Mouse (Mus musculus) MEL (cell line): ENCODE data around the gene Srarp. TPM values are rescaled to one million over a fixed set of nuclear protein-coding genes. Genes with fewer than 3 reads are reported as not detected.

Source experiments
- DNase-seq: peaks from one replicate; pipeline ENCODE4 v3.0.0; 2011; ENCODE audit warnings: low read depth, low spot score
- H3K27ac ChIP-seq: 2 replicates; pipeline ENCODE4 v1.5.1; 2012; ENCODE audit warnings: low read depth, mild to moderate bottlenecking, control low read depth, low read length, moderate library complexity; ENCODE audit not compliant: control insufficient read depth
- H3K27me3 ChIP-seq, 2 experiments: fragments of 150-350 bp in 1 of 2; sonication (generic) in 1 of 2; 2 replicates each; pipeline ENCODE4 v1.6.1; 2012; ENCODE audit warnings: low read length in 2 of 2, mild to moderate bottlenecking in 2 of 2, improper control_type of control experiment in 1 of 2, moderate library complexity in 1 of 2; ENCODE audit not compliant: insufficient read depth in 2 of 2, control insufficient read depth in 1 of 2
- H3K36me3 ChIP-seq, 2 experiments: 2 replicates each; pipeline ENCODE4 v1.6.1; 2012 to 2014; ENCODE audit warnings: low read length in 2 of 2, improper control_type of control experiment in 1 of 2, inconsistent platforms in 1 of 2, mild to moderate bottlenecking in 1 of 2; ENCODE audit not compliant: insufficient read depth in 2 of 2, control insufficient read depth in 1 of 2
- H3K4me1 ChIP-seq, 2 experiments: fragments of 150-350 bp in 1 of 2; sonication (generic) in 1 of 2; 2 replicates each; pipeline ENCODE4 v1.6.1; 2012; ENCODE audit warnings: low read length in 2 of 2, improper control_type of control experiment in 1 of 2, mild to moderate bottlenecking in 1 of 2; ENCODE audit not compliant: insufficient read depth in 2 of 2, control insufficient read depth in 1 of 2
- H3K4me3 ChIP-seq, 2 experiments: fragments of 150-350 bp in 1 of 2; sonication (generic) in 1 of 2; 2 replicates each; pipeline ENCODE4 v1.5.1; 2012; ENCODE audit warnings: low read depth in 2 of 2, low read length in 2 of 2, mild to moderate bottlenecking in 2 of 2, moderate library complexity in 2 of 2, control low read depth in 1 of 2, improper control_type of control experiment in 1 of 2; ENCODE audit not compliant: control insufficient read depth in 1 of 2, insufficient read depth in 1 of 2
- H3K79me2 ChIP-seq: 2 replicates; pipeline ENCODE4 v1.6.1; 2012; ENCODE audit warnings: mild to moderate bottlenecking, low read length, moderate library complexity; ENCODE audit not compliant: control insufficient read depth, poor library complexity, insufficient read depth
- H3K9ac ChIP-seq: 2 replicates; pipeline ENCODE4 v1.6.1; 2012; ENCODE audit warnings: low read depth, mild to moderate bottlenecking, control low read depth, low read length, moderate library complexity; ENCODE audit not compliant: control insufficient read depth, poor library complexity, severe bottlenecking
- H3K9me3 ChIP-seq: fragments of 150-350 bp; sonication (generic); replicated peaks from 2 replicates; pipeline ENCODE4 v1.6.1; 2012; ENCODE audit warnings: mild to moderate bottlenecking, low read length, improper control_type of control experiment, moderate library complexity; ENCODE audit not compliant: insufficient read depth
- BHLHE40 ChIP-seq: IDR thresholded peaks from 2 replicates; pipeline ENCODE4 v1.6.1; 2012; ENCODE audit warnings: low read depth, mild to moderate bottlenecking, inconsistent platforms, low read length, improper control_type of control experiment, borderline replicate concordance
- CTCF ChIP-seq, 3 experiments: IDR thresholded peaks in 2 of 3; conservative IDR thresholded peaks in 1 of 3; 2 replicates each; pipeline ENCODE4 v1.5.1; 2011 to 2012; ENCODE audit warnings: low read length in 3 of 3, low read depth in 2 of 3, mild to moderate bottlenecking in 2 of 3, improper control_type of control experiment in 1 of 3, inconsistent platforms in 1 of 3, mixed read lengths in 1 of 3, moderate library complexity in 1 of 3; ENCODE audit not compliant: control insufficient read depth in 1 of 3, insufficient read depth in 1 of 3, poor library complexity in 1 of 3, severe bottlenecking in 1 of 3
- ETS1 ChIP-seq: IDR thresholded peaks from 2 replicates; pipeline ENCODE4 v1.6.1; 2012; ENCODE audit warnings: low read depth, mild to moderate bottlenecking, inconsistent platforms, low read length, improper control_type of control experiment, moderate library complexity
- GABPA ChIP-seq: IDR thresholded peaks from 2 replicates; pipeline ENCODE4 v1.6.1; 2012; ENCODE audit warnings: low read depth, mild to moderate bottlenecking, inconsistent platforms, low read length, improper control_type of control experiment, moderate library complexity
- GATA1 ChIP-seq: IDR thresholded peaks from 2 replicates; pipeline ENCODE4 v1.6.1; 2011; ENCODE audit warnings: low read depth, low read length, improper control_type of control experiment
- MAFK ChIP-seq: IDR thresholded peaks from 2 replicates; pipeline ENCODE4 v1.6.1; 2011; ENCODE audit warnings: low read depth, mild to moderate bottlenecking, low read length, improper control_type of control experiment, borderline replicate concordance
- MAX ChIP-seq: IDR thresholded peaks from 2 replicates; pipeline ENCODE4 v1.6.1; 2011; ENCODE audit warnings: low read length, improper control_type of control experiment
- MYC ChIP-seq: IDR thresholded peaks from 2 replicates; pipeline ENCODE4 v1.6.1; 2011; ENCODE audit warnings: low read depth, mild to moderate bottlenecking, low read length, improper control_type of control experiment, moderate library complexity
- POLR2AphosphoS5 ChIP-seq: IDR thresholded peaks from 2 replicates; pipeline ENCODE4 v1.6.1; 2012; ENCODE audit warnings: low read depth, borderline replicate concordance, mild to moderate bottlenecking, inconsistent platforms, low read length, moderate library complexity, mixed read lengths
- RCOR1 ChIP-seq: IDR thresholded peaks from 2 replicates; pipeline ENCODE4 v1.6.1; 2012; ENCODE audit warnings: low read depth, mild to moderate bottlenecking, inconsistent platforms, low read length, improper control_type of control experiment
- SMC3 ChIP-seq: IDR thresholded peaks from 2 replicates; pipeline ENCODE4 v1.6.1; 2011; ENCODE audit warnings: low read depth, low read length, improper control_type of control experiment
- TAL1 ChIP-seq: IDR thresholded peaks from 2 replicates; pipeline ENCODE4 v1.6.1; 2012; ENCODE audit warnings: mild to moderate bottlenecking, inconsistent platforms, low read length, moderate library complexity, mixed read lengths
- UBTF ChIP-seq: IDR thresholded peaks from 2 replicates; pipeline ENCODE4 v1.6.1; 2012; ENCODE audit warnings: low read depth, mild to moderate bottlenecking, inconsistent platforms, low read length, improper control_type of control experiment, moderate library complexity, borderline replicate concordance; ENCODE audit not compliant: insufficient read depth
- ZKSCAN1 ChIP-seq: IDR thresholded peaks from 2 replicates; pipeline ENCODE4 v1.6.1; 2012; ENCODE audit warnings: low read depth, mild to moderate bottlenecking, inconsistent platforms, low read length, improper control_type of control experiment, moderate library complexity
- ZMIZ1 ChIP-seq: IDR thresholded peaks from 2 replicates; pipeline ENCODE4 v1.6.1; 2012; ENCODE audit warnings: low read depth, mild to moderate bottlenecking, inconsistent platforms, low read length, improper control_type of control experiment, moderate library complexity
- polyA plus RNA-seq, 2 experiments: library from polyadenylated mRNA; stranded (reverse) in 1 of 2; unstranded in 1 of 2; fragments of >175 nt in 1 of 2; fragments of >200 nt in 1 of 2; gene quantifications; 2 replicates each; pipeline versions ENCODE4 v1.2.1 to v1.2.4; 2012; ENCODE audit warnings: low replicate concordance in 2 of 2, low read depth in 1 of 2; ENCODE audit not compliant: insufficient read length in 2 of 2, insufficient read depth in 1 of 2, missing spikeins in 1 of 2
- total RNA-seq: library from RNA; depleted of rRNA; stranded (reverse); fragments of 300-350 nt; gene quantifications from 2 replicates; pipeline ENCODE4 v1.2.3, GENCODE M21; 2012; rRNA removed

The Srarp gene
- total RNA-seq, result not detected in 2 replicates
- polyA plus RNA-seq, result not detected

- H3K4me3 ChIP-seq, result no peak within 1 kb of the TSS
- no peaks in the 10 kb centered on the region for H3K9me3 ChIP-seq
- H3K9ac ChIP-seq, result no peak within 1 kb of the TSS
- TF ChIP-seq GABPA (no peak), SMC3 (no peak), TAL1 (no peak), RCOR1 (no peak)
- no peaks in the 10 kb centered on the region for H3K79me2 ChIP-seq
- H3K4me1 ChIP-seq, result no peaks in the 10 kb centered on the region
- no peaks in the 10 kb centered on the region for H3K27me3 ChIP-seq
- H3K27ac ChIP-seq, result no peak within 1 kb of the TSS
- H3K36me3 ChIP-seq, result no peaks in the 10 kb centered on the region
- DNase-seq, result no peak
These were observed at the start of gene Srarp for GRCm38 (mm10) chr4:141435974-141436373. TSS of gene Srarp (minus strand) at chr4:141436105.

DNA sequence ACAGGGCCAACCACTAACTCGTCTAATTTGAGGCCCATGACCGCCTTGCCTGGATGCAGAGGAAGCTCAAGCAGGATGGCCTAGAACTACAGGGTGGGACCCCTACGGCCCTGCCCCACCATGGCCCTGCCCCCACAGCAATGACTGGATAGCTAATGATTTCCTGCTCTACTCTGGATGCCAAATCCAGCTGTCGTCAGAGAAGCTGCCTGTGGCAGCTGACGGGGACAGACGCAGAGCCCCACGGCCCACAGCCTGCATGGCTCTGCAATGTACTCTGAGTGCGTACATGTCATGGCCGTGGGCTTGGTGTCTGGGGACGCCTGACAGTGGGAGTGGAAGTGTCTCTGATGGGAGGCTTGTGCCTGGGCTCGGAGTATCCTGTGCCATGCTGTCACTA is 48.2 kb upstream of the Srarp start:
- Histone ChIP-seq H3K4me1 (no peaks in the 10 kb centered on the region), H3K4me3 (no peak overlapping the region), H3K9ac (no peak overlapping the region), H3K9me3 (no peaks in the 10 kb centered on the region), H3K36me3 (peaks cover 0 to 10% of the 10 kb centered on the region in 2 experiments; a peak in 2 of 4 replicates), H3K27me3 (no peaks in the 10 kb centered on the region), H3K27ac (no peak overlapping the region), H3K79me2 (no peaks in the 10 kb centered on the region)
- DNase-seq, result no peak
- TF ChIP-seq CTCF (IDR thresholded peaks at IDR 0.05 in 2 of 3, conservative IDR thresholded peaks at IDR 0.05 in 1 of 3; ENCODE audit: control insufficient read depth in 1 of 3, insufficient read depth in 1 of 3, low read depth in 2 of 3, low read length in 3 of 3, poor library complexity in 1 of 3, severe bottlenecking in 1 of 3) (no peak), SMC3 (no peak), UBTF (no peak), GATA1 (no peak), ZMIZ1 (no peak), MAX (no peak)

- TF ChIP-seq BHLHE40, result no peak
- no peak; a peak in 1 of 6 replicates for TF ChIP-seq CTCF (IDR thresholded peaks at IDR 0.05 in 2 of 3, conservative IDR thresholded peaks at IDR 0.05 in 1 of 3; ENCODE audit: control insufficient read depth in 1 of 3, insufficient read depth in 1 of 3, low read depth in 2 of 3, low read length in 3 of 3, poor library complexity in 1 of 3, severe bottlenecking in 1 of 3)
- TF ChIP-seq GABPA, result no peak
- TF ChIP-seq POLR2AphosphoS5, result no peak
- TF ChIP-seq ZKSCAN1, result no peak
- no peak for TF ChIP-seq ETS1
- no peak for TF ChIP-seq MYC
- no peak for TF ChIP-seq MAFK
These were observed 43.5 kb upstream of the Srarp start for GRCm38 (mm10) chr4:141479411-141479810.

More at GRCm38 (mm10) chr4:141479411-141479810, 43.5 kb upstream of the Srarp start:
- no peak for DNase-seq
- Histone ChIP-seq H3K4me3 (no peak overlapping the region), H3K27me3 (no peaks in the 10 kb centered on the region), H3K36me3 (peaks cover 0 to 1% of the 10 kb centered on the region in 2 experiments; a peak in 2 of 4 replicates), H3K79me2 (no peaks in the 10 kb centered on the region), H3K27ac (no peak overlapping the region), H3K9ac (no peak overlapping the region), H3K9me3 (no peaks in the 10 kb centered on the region), H3K4me1 (no peaks in the 10 kb centered on the region)
